Mouse (Mus musculus) stomach, embryonic 14.5 days (tissue): ENCODE measurements around the gene A930033H14Rik. TPM values are rescaled to one million over a fixed set of nuclear protein-coding genes. Genes with fewer than 3 reads are reported as not detected.
A peak's percentile ranks its signal among the peaks of the same experiment; 100 is the strongest.

Experiments used
- ATAC-seq: fragments of 200-750 bp; cut with Nextera tagmentation; 2 replicates; pipeline ENCODE4 v1.8.0; 2017; ENCODE audit warnings: low read depth, moderate TSS enrichment; ENCODE audit not compliant: insufficient number of reproducible peaks, insufficient read depth, low FRiP score
- H3K27ac ChIP-seq: fragments of 300-500 bp; sonication (generic); 2 replicates; pipeline ENCODE4 v1.5.1; 2014; ENCODE audit warnings: mild to moderate bottlenecking, low read length, moderate library complexity, mixed read lengths
- H3K27me3 ChIP-seq: fragments of 300-500 bp; sonication (generic); 2 replicates; pipeline ENCODE4 v1.6.1; 2014; ENCODE audit warnings: low read length, control low read depth, mixed read lengths; ENCODE audit not compliant: control insufficient read depth, insufficient read depth
- H3K36me3 ChIP-seq: fragments of 300-500 bp; sonication (generic); 2 replicates; pipeline ENCODE4 v1.6.1; 2014; ENCODE audit warnings: mild to moderate bottlenecking, control low read depth, low read length, moderate library complexity, mixed read lengths; ENCODE audit not compliant: control insufficient read depth, insufficient read depth
- H3K4me1 ChIP-seq: fragments of 300-500 bp; sonication (generic); 2 replicates; pipeline ENCODE4 v1.6.1; 2014; ENCODE audit warnings: low read length, control low read depth, mixed read lengths; ENCODE audit not compliant: control insufficient read depth, insufficient read depth
- H3K4me2 ChIP-seq: fragments of 300-500 bp; sonication (generic); replicated peaks from 2 replicates; pipeline ENCODE4 v1.6.1; 2014; ENCODE audit warnings: low read depth, low read length, control low read depth
- H3K4me3 ChIP-seq: fragments of 300-500 bp; sonication (generic); 2 replicates; pipeline ENCODE4 v1.5.1; 2014; ENCODE audit warnings: low read depth, low read length, control low read depth
- H3K9ac ChIP-seq: fragments of 300-500 bp; sonication (generic); replicated peaks from 2 replicates; pipeline ENCODE4 v1.6.1; 2014; ENCODE audit warnings: low read depth, mild to moderate bottlenecking, control low read depth, low read length, moderate library complexity, mixed read lengths
- H3K9me3 ChIP-seq: fragments of 300-500 bp; sonication (generic); 2 replicates; pipeline ENCODE4 v1.6.1; 2016; ENCODE audit warnings: low read depth, low read length, control low read depth; ENCODE audit not compliant: control insufficient read depth
- WGBS: fragments of 180-500 bp; shearing (Covaris S2); extraction: QIAGEN DNeasy Blood & Tissue Kit; methylation state at CpG from one replicate; pipeline ENCODE4 v1.1.7; 2014; 5-methylcytosine and 5-hydroxymethylcytosine counted together
- polyA plus RNA-seq: library from polyadenylated mRNA; unstranded; fragments of >200 nt; fragmentation: Nextera tagmentation; extraction: Ambion mirVana; gene quantifications from 2 replicates; pipeline ENCODE4 v1.2.1, GENCODE M21; 2014

The A930033H14Rik gene
- polyA plus RNA-seq, 1 experiment from 2014 or later = 3.4 TPM

DNA sequence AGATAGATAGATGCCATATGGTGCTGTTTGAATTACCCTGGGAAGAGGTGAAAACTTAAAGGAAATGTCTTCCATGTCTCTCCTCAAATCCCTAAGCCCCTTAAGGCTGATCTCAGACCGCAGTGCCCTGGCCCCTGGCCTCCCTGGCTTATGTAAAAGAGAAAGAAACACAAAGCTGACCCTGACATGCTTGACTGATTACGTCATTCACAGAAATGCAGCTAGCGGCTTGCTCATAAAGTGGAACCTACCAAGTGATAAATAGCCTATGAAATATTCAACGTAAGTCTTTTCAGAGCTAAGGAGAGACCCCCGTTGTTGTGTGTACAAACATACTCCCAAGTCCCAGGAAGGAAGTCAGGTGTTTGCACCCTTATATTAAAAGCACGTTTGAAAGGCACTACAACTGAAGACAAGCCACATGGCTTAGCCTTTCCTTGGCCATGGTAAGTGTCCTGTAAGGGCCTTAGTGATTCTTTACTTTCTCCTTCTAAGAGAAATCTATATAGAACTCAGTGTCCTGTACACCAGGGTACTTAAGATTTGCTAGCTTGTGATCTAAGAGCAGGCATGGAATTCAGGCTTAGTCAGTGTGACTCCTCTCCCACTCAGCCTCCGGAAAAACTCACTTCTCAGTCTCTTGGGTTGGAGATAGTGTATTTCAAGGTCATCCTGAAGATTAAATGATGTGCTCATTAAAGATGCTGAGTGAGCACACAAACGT is 8.1 kb downstream of the A930033H14Rik start:
- Histone ChIP-seq H3K4me1 (no peaks in the 10 kb centered on the region), H3K9me3 (peaks cover 3% of the 10 kb centered on the region; the same call in 1 of the 2 replicates), H3K27ac (no peak overlapping the region), H3K4me2 (no peak overlapping the region), H3K27me3 (no peaks in the 10 kb centered on the region), H3K4me3 (no peak overlapping the region), H3K9ac (no peak overlapping the region), H3K36me3 (peaks cover under 1% of the 10 kb centered on the region; the same call in 1 of the 2 replicates)
- no peak for ATAC-seq
- WGBS = 49% methylated on average over 8 of the region's 8 CpGs

GRCm38 (mm10) chr10:69193721-69194120 is 19.2 kb downstream of the A930033H14Rik start:
- no peak overlapping the region for H3K4me2 ChIP-seq
- no peak overlapping the region for H3K27ac ChIP-seq
- no peak overlapping the region for H3K9ac ChIP-seq
- 92% methylated on average over 10 of the region's 10 CpGs for WGBS
- no peaks in the 10 kb centered on the region for H3K9me3 ChIP-seq
- no peak overlapping the region for H3K4me3 ChIP-seq
- H3K4me1 ChIP-seq = no peaks in the 10 kb centered on the region
- no peaks in the 10 kb centered on the region for H3K27me3 ChIP-seq
- no peak for ATAC-seq
- no peaks in the 10 kb centered on the region for H3K36me3 ChIP-seq

- 86% methylated on average over 5 of the region's 5 CpGs for WGBS
- no peak for ATAC-seq
- H3K9me3 ChIP-seq = no peaks in the 10 kb centered on the region
- no peaks in the 10 kb centered on the region for H3K4me1 ChIP-seq
- H3K27me3 ChIP-seq = no peaks in the 10 kb centered on the region
- H3K9ac ChIP-seq = no peak overlapping the region
- no peak overlapping the region for H3K4me2 ChIP-seq
- H3K4me3 ChIP-seq = no peak overlapping the region
- no peak overlapping the region for H3K27ac ChIP-seq
- H3K36me3 ChIP-seq = no peaks in the 10 kb centered on the region
Measured at GRCm38 (mm10) chr10:69192266-69192665, 20.6 kb downstream of the A930033H14Rik start.

DNA sequence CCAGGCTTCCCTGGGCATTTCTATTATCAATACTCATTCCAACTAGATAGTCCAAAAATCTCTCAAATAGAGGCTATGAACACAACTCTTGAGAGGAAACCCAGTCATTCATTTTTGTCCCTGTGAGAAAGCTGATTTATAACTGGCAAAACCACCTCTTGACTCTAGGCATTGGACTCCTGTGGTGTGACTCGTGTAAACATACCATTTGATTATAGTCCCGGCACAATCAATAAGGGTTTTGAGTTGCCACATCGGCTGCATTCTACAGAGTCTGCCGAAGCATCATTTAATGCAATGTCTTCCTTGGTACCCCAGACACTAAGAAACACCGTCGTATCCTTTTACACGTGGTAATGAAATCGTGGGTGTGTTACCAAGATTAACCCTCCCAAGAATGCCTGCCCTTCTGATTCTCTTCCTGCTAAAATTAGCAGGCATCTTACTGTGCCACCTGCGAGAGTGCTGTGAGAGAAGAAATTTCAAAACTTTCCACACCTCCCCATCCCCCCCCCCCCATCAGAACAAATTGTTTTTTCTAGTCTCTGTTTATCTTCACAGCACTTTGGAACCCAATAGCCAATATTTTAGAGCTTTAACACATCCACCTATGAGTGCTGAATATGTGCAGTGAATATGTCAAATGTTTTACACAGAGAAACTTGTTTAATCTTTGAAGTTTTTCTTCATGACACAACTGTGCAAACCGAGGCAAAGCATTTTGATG is 22.3 kb downstream of the A930033H14Rik start:
- Histone ChIP-seq H3K4me3 (no peak overlapping the region), H3K9ac (no peak overlapping the region), H3K27me3 (no peaks in the 10 kb centered on the region), H3K27ac (no peak overlapping the region), H3K36me3 (no peaks in the 10 kb centered on the region), H3K4me2 (no peak overlapping the region), H3K4me1 (0 out of 2 replicates have a peak, but pooled peaks cover 4% of the 10 kb centered on the region), H3K9me3 (no peaks in the 10 kb centered on the region)
- ATAC-seq = no peak
- WGBS = 67% methylated on average over 10 of the region's 10 CpGs

DNA sequence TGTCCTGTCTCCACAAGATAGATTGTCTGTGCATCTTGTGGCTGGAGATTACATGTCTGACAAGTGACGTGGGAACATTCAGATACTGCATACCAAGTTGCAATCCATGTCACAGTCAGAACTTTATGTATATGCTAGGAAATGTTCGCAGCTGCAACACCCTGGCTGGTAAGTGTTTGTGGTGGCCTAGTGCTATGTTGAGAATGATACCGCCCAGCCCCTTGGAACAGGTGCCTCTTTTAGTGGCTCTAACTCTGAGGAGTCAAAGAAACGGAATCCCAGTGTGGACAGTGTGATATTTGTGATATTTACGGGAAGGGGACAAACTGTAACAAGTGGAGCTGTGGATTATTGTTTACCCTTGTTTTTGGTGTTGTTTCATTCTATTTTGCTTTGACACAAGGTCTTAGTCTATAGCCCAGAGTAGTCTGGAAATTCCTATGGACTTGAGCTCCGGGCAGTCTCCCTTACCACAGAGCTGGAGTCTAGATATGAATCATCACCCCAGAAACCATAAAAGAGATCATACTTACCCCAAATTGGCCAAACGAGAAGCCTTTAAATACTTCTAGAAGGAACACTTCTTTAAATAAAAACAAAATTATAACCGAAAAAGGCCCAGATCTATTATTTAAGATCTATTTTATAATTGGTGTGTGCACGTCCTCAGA is 25.0 kb downstream of the A930033H14Rik start:
- H3K4me2 ChIP-seq = no peak overlapping the region
- no peak overlapping the region for H3K9ac ChIP-seq
- no peak overlapping the region for H3K4me3 ChIP-seq
- no peaks in the 10 kb centered on the region for H3K27me3 ChIP-seq
- H3K36me3 ChIP-seq = no peaks in the 10 kb centered on the region
- 0 out of 2 replicates have a peak, but pooled peaks cover 4% of the 10 kb centered on the region for H3K4me1 ChIP-seq
- H3K27ac ChIP-seq = no peak overlapping the region
- no peaks in the 10 kb centered on the region; the same call in 1 of the 2 replicates for H3K9me3 ChIP-seq
- WGBS = 86% methylated on average over 9 of the region's 9 CpGs
- ATAC-seq = no peak

DNA sequence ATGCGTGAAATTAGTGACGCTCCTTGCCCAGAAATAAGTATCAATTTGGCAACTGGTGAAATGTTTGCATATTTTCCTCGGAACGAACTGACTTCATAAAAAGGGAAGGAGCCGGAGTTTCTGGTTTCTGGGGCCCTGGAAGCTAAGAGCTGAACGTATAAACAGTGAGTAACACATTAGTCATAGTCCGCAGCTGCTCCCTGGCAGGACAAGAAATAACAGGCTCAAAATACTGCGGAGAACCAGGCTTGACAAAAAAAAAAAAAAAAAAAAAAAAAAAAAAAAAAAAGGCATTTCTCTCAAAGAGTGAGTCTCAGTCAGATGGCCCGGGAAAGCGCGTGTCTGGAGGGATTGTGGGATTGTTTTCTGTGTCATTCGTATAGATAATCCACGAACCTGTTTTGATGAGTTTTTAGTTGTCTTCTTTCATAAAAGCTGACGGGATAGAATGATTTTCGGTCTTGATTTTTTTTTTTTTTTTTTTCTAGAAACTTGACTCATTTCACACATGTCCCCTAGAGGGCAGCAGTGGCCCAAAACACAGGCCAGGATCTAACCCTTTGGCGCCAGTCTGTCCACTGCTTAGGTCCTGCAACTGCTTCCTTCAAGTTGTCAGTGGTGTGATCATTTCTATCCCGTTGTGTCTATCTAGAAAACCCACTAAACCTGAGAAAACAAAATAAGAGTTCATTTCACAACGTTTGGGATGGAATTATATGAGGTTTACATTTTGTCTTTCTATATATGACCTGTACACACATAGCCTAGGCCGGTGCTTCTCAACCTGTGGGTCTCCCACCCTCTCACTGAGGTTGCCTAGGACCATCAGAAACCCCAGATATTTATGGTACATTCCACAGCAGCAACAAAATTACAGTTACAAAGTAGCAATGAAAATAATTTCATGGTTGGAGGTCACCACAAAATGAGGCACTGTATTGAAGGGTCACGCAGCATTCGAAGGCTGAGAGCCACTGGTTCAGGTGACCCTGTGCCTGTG is 26.7 kb downstream of the A930033H14Rik start:
- Histone ChIP-seq H3K27ac (peak overlapping the region; percentile 96), H3K9me3 (no peaks in the 10 kb centered on the region; the same call in 1 of the 2 replicates), H3K4me1 (0 out of 2 replicates have a peak, but pooled peaks cover 4% of the 10 kb centered on the region), H3K4me3 (peak overlapping the region; percentile 25), H3K9ac (no peak overlapping the region), H3K4me2 (peak overlapping the region; percentile 37), H3K36me3 (no peaks in the 10 kb centered on the region), H3K27me3 (no peaks in the 10 kb centered on the region)
- 14% methylated on average over 21 of the region's 21 CpGs for whole genome bisulfite sequencing
- peak; percentile 85 for ATAC-seq

DNA sequence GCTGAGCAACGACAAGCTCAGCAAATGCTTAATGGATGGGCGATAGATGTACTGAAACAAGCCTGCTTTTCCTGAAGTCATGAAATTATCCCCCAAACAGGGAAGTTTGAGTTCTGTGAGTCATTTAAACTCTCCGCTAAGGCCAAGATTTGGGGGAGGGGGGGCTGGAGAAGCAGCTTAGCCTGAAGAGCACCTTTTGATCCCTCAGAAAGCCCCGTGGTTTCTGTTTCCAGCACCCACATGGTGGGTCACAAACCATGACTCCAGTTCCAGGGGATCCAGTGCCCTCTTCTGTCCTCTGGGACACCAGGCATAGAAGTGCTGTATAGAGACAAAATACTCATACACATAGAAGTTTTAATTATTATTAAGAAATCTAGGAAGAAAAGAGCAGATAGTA is 27.5 kb downstream of the A930033H14Rik start:
- Histone ChIP-seq H3K9ac (no peak overlapping the region), H3K27me3 (no peaks in the 10 kb centered on the region), H3K4me1 (0 out of 2 replicates have a peak, but pooled peaks cover 4% of the 10 kb centered on the region), H3K4me3 (no peak overlapping the region), H3K9me3 (no peaks in the 10 kb centered on the region; the same call in 1 of the 2 replicates), H3K36me3 (no peaks in the 10 kb centered on the region), H3K27ac (peak overlapping the region; percentile 96), H3K4me2 (peak overlapping the region; percentile 37)
- ATAC-seq = peak; percentile 64; the same call in 1 of the 2 replicates
- WGBS = 39% methylated on average over 4 of the region's 4 CpGs
